Mouse (Mus musculus): ENCODE measurements at regions not wholly inside any gene's neighbourhood (a gene's known extent, or its start where the extent isn't known, plus 50 kb on each side); places are given as distances from the start of the nearest gene placed in this dataset.

DNA sequence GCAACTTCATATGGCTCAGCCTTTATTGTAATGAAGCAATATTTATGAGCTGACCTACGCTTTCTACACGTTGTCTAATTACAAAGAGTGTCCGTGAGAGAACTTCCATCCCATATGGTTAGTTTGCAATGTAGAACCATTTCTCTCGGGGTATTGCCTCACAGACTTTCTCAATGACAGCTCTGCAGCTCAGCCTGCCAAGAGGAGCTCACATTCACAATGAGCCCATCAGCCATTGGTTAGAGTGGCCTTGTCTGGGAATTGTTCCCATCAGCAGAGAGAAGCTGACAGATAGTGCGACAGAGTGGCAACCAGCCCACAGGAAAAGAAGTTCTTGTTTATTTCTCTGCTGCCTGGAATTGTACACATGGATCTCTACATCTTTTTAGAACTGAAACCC is 409.7 kb downstream of the Zfp704 start:
- no peak for DNase-seq

- DNase-seq: no peak
These were observed 411.1 kb downstream of the Zfp704 start for GRCm38 (mm10) chr3:9198652-9199332.

GRCm38 (mm10) chr3:9195781-9196180 is 414.1 kb downstream of the Zfp704 start:
- DNase-seq: no peak

GRCm38 (mm10) chr3:9189366-9190287 is 420.3 kb downstream of the Zfp704 start:
- DNase-seq: no peak

GRCm38 (mm10) chr3:9186364-9187120 is 423.3 kb downstream of the Zfp704 start:
- no peak for DNase-seq

DNA sequence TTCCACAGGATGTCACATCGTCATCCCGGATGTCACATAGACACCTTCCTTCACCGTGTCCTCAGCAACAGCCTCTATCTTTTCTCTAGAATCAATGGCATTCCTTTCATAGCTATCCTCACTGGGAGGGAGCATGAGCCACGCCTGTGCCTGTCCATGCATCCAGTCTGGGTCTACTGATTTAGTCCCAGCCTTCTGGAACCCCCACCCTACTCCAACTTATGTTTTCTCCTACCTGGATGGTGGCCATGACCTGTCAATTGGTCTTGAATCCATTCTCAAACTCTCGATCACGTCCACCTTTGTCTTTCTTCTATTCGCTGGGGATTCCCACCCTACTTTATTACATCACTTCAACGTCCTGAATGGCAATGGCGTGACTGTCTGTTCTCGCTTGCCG is 428.3 kb downstream of the Zfp704 start:
- no peak for DNase-seq

GRCm38 (mm10) chr3:9179641-9180040 is 430.2 kb downstream of the Zfp704 start:
- no peak for DNase-seq

- no peak for DNase-seq
These were observed 435.4 kb downstream of the Zfp704 start for GRCm38 (mm10) chr3:9174517-9174832.

GRCm38 (mm10) chr3:9173643-9174516 is 436.0 kb downstream of the Zfp704 start:
- peak; percentile 91 for DNase-seq

DNA sequence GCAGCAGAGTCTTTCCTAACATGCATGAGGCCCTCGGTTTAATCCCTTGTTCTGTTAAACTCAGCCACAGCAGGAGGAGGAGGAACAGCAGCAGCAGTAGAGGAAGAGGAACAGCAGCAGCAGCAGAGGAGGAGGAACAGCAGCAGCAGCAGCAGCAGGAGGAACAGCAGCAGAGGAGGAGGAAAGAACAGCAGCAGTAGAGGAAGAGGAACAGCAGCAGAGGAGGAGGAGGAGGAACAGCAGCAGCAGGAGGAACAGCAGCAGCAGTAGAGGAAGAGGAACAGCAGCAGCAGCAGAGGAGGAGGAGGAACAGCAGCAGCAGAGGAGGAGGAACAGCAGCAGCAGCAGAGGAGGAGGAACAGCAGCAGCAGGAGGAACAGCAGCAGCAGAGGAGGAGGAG is 437.9 kb downstream of the Zfp704 start:
- no peak for DNase-seq

DNA sequence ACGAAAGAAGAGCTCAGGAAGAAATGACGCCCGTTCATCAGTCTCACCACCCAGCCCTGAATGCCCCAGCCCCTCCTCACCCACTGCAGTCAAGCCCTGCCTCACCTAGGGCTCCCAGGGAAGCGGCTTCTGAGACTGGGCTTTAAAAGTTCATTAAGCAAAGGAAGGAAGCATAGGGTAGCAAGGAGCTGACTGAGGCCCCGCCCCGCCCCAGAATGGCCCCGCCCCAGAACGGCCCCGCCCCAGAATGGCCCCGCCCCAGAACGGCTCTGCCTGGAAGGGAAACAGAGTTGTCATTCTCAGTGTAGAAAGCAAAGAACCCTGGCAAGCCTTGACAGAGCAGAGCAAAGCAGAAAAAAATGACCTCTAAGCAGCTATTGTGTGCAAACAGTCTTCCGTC is 440.9 kb downstream of the Zfp704 start:
- DNase-seq: no peak

- no peak for DNase-seq
These were observed 450.8 kb downstream of the Zfp704 start for GRCm38 (mm10) chr3:9159073-9159472.

DNA sequence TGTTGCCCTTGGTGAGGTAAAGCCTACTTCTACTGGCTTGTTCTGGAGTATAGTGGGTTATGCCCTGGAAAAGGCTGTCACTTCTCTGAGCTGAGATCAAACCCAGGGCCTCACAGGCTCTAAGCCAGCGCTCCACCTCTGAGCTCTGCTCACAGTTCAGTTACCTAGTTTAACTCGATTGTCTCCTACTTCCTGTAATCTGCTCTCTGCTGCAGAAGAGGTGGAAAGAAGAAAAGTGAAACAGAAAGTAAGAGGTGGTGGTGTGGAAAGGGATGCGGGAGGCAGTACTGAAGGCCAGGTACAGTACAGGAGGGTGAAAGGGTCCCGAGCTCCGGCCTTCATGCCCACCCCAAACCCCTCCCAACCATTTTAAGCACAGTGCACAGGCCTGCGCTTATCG is 455.7 kb downstream of the Zfp704 start:
- no peak for DNase-seq

DNA sequence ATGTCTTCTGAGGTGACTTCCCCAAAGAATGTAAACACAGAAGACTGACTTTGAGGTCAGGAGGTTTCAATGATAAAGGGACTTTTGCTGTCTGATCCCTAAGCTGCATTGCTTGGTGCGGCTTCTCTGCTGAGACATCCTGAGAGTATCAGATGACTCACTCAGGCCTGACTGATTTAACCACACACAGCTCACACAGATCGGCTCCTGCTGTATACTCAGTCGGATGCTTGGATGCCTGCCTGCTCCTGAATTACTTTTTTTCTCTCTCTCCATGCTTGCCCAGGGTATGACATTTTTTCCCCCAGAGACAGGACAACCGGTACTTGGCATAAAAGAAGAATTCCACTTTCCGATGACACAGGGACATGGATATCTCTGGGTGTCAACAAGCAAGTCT is 456.2 kb downstream of the Zfp704 start:
- no peak for DNase-seq

- DNase-seq: no peak
These were observed 457.6 kb downstream of the Zfp704 start for GRCm38 (mm10) chr3:9152256-9152655.

GRCm38 (mm10) chr3:9151590-9151989 is 458.3 kb downstream of the Zfp704 start:
- DNase-seq: no peak

- no peak for DNase-seq
These were observed 461.3 kb downstream of the Zfp704 start for GRCm38 (mm10) chr3:9148605-9149004.

- no peak for DNase-seq
These were observed 463.4 kb downstream of the Zfp704 start for GRCm38 (mm10) chr3:9146481-9146880.

- no peak for DNase-seq
These were observed 464.3 kb downstream of the Zfp704 start for GRCm38 (mm10) chr3:9145612-9146011.

- DNase-seq: peak; percentile 34 to 47
These were observed 468.0 kb downstream of the Zfp704 start for GRCm38 (mm10) chr3:9141836-9142235.

DNA sequence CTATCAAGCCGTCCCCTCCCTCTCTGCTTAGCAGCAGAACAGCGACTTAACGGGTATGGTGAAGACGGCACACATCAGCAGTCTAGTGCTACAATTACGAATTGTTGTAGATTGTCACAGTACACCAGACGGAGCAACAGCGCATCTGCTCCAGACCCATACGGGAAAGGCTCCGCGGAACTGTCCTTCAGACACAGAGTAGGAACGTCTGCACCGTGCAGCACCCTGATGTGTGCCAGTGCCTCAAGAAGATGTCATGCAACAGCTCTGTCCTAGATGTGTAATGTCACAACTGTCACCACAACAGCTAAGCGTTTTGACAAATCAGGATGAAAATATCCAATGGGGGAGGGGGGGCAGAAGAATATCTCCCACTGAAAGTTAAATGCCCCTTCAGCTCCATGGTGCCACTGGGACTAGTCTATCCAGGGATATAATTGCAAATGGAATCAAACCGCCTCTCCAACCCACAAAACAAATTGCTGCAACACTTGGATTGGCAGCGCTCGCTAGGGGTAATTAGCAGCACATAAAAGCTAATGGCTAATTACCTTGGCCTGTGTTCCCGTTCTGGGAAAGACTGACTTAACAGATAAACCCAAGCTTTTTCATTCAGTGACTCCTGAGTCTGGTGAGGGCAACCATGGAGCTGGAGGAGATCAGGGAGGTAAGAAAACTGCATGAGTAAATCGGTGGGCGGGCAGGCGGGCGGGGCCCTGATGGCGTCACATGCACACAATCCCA is 472.6 kb downstream of the Zfp704 start:
- peak; percentile 8 to 17 for DNase-seq

DNA sequence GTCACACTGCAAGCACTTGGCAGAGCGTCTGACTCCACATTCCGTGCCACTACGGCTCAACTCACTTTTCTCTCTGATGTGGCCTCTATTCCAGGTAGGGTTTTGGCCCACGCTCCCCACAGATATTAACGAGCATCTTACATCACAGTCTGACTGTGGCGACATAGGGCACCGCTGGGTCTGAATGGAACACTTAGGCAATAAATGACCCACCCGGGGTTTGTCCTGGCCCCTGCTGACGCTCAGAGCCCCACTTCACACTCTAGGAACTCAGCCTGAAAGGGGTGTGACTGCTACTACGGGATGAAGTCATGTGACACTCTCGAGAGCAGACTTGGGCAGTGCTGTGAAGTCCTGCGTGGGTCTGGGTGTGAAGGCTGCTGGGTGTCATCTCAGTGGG is 475.9 kb downstream of the Zfp704 start:
- DNase-seq: no peak
